Mouse (Mus musculus) small intestine, adult 2 months (tissue): Measurements from ENCODE around the gene Pigb.

Source experiments
- CTCF ChIP-seq: fragments of 200-500 bp; IDR thresholded peaks from 2 replicates; pipeline ENCODE4 v1.5.1; 2012; ENCODE audit warnings: low read depth, mild to moderate bottlenecking, control low read depth, inconsistent platforms, low read length, moderate library complexity, mixed read lengths; ENCODE audit not compliant: insufficient replicate concordance, insufficient read length; ENCODE audit errors: extremely low read depth
- POLR2A ChIP-seq: fragments of 200-500 bp; IDR thresholded peaks from 2 replicates; pipeline ENCODE4 v1.6.1; 2012; ENCODE audit warnings: low read depth, mild to moderate bottlenecking, control low read depth, inconsistent platforms, low read length, moderate library complexity

DNA sequence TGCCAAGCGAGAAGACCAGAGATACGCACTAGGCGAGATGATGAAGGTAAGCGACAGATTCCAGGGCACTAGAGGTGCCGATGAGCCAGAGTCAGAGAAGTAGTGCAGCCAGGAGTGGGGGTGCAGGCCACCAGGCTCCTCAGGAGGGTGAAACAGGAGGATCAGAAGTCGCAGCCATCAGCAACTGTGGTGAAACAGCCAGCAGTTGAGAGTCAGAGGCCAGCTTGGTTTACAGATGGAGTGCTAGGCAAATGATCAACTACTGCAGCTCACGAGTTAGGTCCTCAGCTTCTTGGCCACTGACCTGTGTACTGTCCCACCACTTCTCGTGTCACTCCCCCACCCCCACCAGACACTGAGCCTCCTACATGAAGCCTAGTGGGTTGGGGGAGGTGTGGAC lies 78.8 kb downstream of the Pigb start:
- TF ChIP-seq POLR2A (no peak), CTCF (no peak)
